8 mouse cellular contexts compared by ENCODE assay signal in the genomic region with DNA sequence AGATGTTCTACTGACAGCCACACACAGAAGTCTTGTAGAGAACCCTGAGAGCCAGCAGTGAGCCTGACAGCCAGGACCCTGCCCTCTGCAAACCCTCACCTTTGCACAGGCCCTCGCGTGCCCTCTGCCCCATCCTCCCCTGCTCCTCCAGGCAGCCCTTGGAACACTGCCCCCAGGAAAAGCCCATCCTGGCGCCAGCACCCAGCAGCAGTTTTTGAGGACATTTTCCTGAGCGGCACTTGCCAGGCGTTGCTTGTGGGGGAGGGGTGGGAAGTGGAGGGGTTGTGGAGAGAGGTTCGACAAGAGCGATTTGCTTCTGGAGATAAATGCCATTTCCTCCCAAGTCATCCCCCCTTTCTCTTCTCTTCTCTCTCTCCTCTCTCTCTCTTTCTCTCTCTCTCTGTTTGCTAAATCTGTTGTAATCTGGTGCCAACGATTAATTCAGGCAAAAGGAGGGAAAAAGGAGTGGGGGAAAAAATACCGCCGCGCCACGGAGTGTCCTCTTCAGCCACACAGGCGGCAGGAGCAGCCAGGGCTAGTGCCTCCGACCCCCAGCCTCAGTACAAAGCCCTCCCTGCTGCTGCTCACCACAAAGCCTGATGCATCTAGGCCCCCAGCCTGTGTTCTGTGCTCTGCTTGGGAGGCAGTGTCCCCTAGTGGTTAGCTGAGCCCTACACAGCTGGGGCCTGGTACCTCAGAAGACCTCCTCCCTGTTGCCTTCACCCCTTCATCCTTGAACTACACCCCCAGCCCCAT. TPM values are rescaled to one million over a fixed set of nuclear protein-coding genes. Genes with fewer than 3 reads are reported as not detected.
DNase-seq lines count a peak whose midpoint lies in the region; ATAC-seq and TF ChIP-seq lines count a peak whose summit lies in the region.

No protein-coding gene starts in this region.

- 6% methylated on average over 14 of the region's 14 CpGs for WGBS in embryonic facial prominence, embryonic 13.5 days
- WGBS in kidney, adult 2 months = 18% methylated on average over 14 of the region's 14 CpGs
- 12% methylated on average over 13 of the region's 14 CpGs for WGBS in stomach, embryonic 15.5 days

- no peak for TF ChIP-seq POLR2A in kidney, adult 2 months (IDR thresholded peaks at IDR 0.05; ENCODE audit: low read depth, low read length)

- H3K36me3 ChIP-seq in E14TG2a.4 (ENCODE audit: insufficient read depth, low read length) = no peaks in the 10 kb centered on the region
- no peaks in the 10 kb centered on the region for H3K36me3 ChIP-seq in embryonic facial prominence, embryonic 13.5 days
- H3K36me3 ChIP-seq in kidney, adult 2 months (ENCODE audit: control insufficient read depth, insufficient read depth, low read length) = no peaks in the 10 kb centered on the region
- H3K36me3 ChIP-seq in stomach, embryonic 15.5 days = no peaks in the 10 kb centered on the region

- DNase-seq in gastrocnemius, postnatal 10 days = peak; percentile 41
- DNase-seq in gastrocnemius, adult 8-10 months (ENCODE audit: low spot score in 2 of 2) = no peak
- DNase-seq in kidney, adult 2 months = peak; percentile 85
- DNase-seq in lung, postnatal 10 days = peak; percentile 53

- H3K4me3 ChIP-seq in E14TG2a.4 (replicated peaks; ENCODE audit: low read length) = 0 out of 2 replicates have a peak overlapping the region, but pooled peaks have one; percentile 7
- no peak overlapping the region for H3K4me3 ChIP-seq in embryonic facial prominence, embryonic 13.5 days
- no peak overlapping the region for H3K4me3 ChIP-seq in kidney, adult 2 months (ENCODE audit: insufficient read depth, low read depth, low read length)
- H3K4me3 ChIP-seq in stomach, embryonic 15.5 days (replicated peaks) = no peak overlapping the region

- H3K9ac ChIP-seq in embryonic facial prominence, embryonic 13.5 days = peak overlapping the region; percentile 54
- H3K9ac ChIP-seq in stomach, embryonic 15.5 days = no peak overlapping the region

- H3K27me3 ChIP-seq in E14TG2a.4 (ENCODE audit: insufficient read depth, low read length) = peaks cover 89% of the 10 kb centered on the region
- peaks cover 51% of the 10 kb centered on the region for H3K27me3 ChIP-seq in embryonic facial prominence, embryonic 13.5 days
- no peaks in the 10 kb centered on the region for H3K27me3 ChIP-seq in kidney, adult 2 months (replicated peaks; ENCODE audit: control insufficient read depth, insufficient read depth, low read length)
- peaks cover 13% of the 10 kb centered on the region; the same call in 1 of the 2 replicates for H3K27me3 ChIP-seq in stomach, embryonic 15.5 days (replicated peaks)

- H3K4me2 ChIP-seq in embryonic facial prominence, embryonic 13.5 days = peak overlapping the region; percentile 45
- H3K4me2 ChIP-seq in stomach, embryonic 15.5 days = peak overlapping the region; percentile 22; the same call in 1 of the 2 replicates

- H3K9me3 ChIP-seq in E14TG2a.4 (ENCODE audit: low read length) = no peaks in the 10 kb centered on the region
- no peaks in the 10 kb centered on the region for H3K9me3 ChIP-seq in embryonic facial prominence, embryonic 13.5 days
- H3K9me3 ChIP-seq in stomach, embryonic 15.5 days = no peaks in the 10 kb centered on the region

- H3K27ac ChIP-seq in embryonic facial prominence, embryonic 13.5 days = no peak overlapping the region
- H3K27ac ChIP-seq in kidney, adult 2 months (ENCODE audit: insufficient read depth, low read depth, low read length) = peak overlapping the region; percentile 47
- peak overlapping the region; percentile 2; the same call in 1 of the 2 replicates for H3K27ac ChIP-seq in stomach, embryonic 15.5 days

- H3K4me1 ChIP-seq in E14TG2a.4 (replicated peaks; ENCODE audit: low read depth, low read length) = peaks cover 56% of the 10 kb centered on the region
- H3K4me1 ChIP-seq in embryonic facial prominence, embryonic 13.5 days = peaks cover 57% of the 10 kb centered on the region
- H3K4me1 ChIP-seq in kidney, adult 2 months (ENCODE audit: control insufficient read depth, insufficient read depth, low read length) = peaks cover 24% of the 10 kb centered on the region
- peaks cover 37% of the 10 kb centered on the region for H3K4me1 ChIP-seq in stomach, embryonic 15.5 days

- ATAC-seq in embryonic facial prominence, embryonic 13.5 days (ENCODE audit: insufficient number of reproducible peaks, insufficient read depth, low FRiP score, low TSS enrichment, low read depth) = no peak
- ATAC-seq in stomach, embryonic 15.5 days (ENCODE audit: insufficient read depth, low FRiP score, low read depth) = no peak; the same call in 1 of the 2 replicates
- no peak for ATAC-seq in monocyte, adult 5-6 weeks (replicated peaks; ENCODE audit: insufficient number of reproducible peaks, low FRiP score, low TSS enrichment, poor library complexity, severe bottlenecking)

- peak; percentile 47 for TF ChIP-seq CTCF in E14TG2a.4 (conservative IDR thresholded peaks at IDR 0.05; ENCODE audit: low read length)
- TF ChIP-seq CTCF in kidney, adult 2 months (conservative IDR thresholded peaks at IDR 0.05; ENCODE audit: insufficient read depth, insufficient read length, low read depth, low read length) = peak; percentile 78

RNA-seq across cellular contexts. Expression of a gene that starts 45.8 kb away (rescaled TPM):
- 10 to 100 TPM; 63.2 to 67.3 TPM for total RNA-seq in gastrocnemius, postnatal 10 days (2021)
- total RNA-seq in gastrocnemius, adult 8-10 months (2022) = 10 to 100 TPM; 39.9 to 54.3 (median 43.5) TPM
- polyA plus RNA-seq in embryonic facial prominence, embryonic 13.5 days (2015; fragmentation: Nextera tagmentation; extraction: Ambion mirVana) = 205 and 228 TPM in 2 replicates
- polyA plus RNA-seq in kidney, adult 2 months (2012; rRNA removed) = 122 and 126 TPM in 2 replicates
- 163 and 169 TPM in 2 replicates for polyA plus RNA-seq in stomach, embryonic 15.5 days (2015; fragmentation: Nextera tagmentation; extraction: Ambion mirVana)
- total RNA-seq in monocyte, adult 5-6 weeks (2017) = 71.4 to 75.8 TPM (median 73.8 TPM) in 3 replicates

RNA-seq across cellular contexts. Expression of a gene that starts 54.8 kb away (rescaled TPM):
- under 1 TPM; 0.61 to 0.99 TPM for total RNA-seq in gastrocnemius, postnatal 10 days (2021)
- total RNA-seq in gastrocnemius, adult 8-10 months (2022) = 1 to 10 TPM in 3 of 4 experiments, under 1 TPM in 1; 0.83 to 2.9 (median 1.7) TPM
- polyA plus RNA-seq in embryonic facial prominence, embryonic 13.5 days (2015; fragmentation: Nextera tagmentation; extraction: Ambion mirVana) = 13.0 and 13.6 TPM in 2 replicates
- 23.1 and 25.1 TPM in 2 replicates for polyA plus RNA-seq in kidney, adult 2 months (2012; rRNA removed)
- 3.5 and 4.2 TPM in 2 replicates for polyA plus RNA-seq in stomach, embryonic 15.5 days (2015; fragmentation: Nextera tagmentation; extraction: Ambion mirVana)
- total RNA-seq in monocyte, adult 5-6 weeks (2017) = 0.10 TPM in 1 of 3 replicates, not detected in the others

RNA-seq across cellular contexts. Expression of a gene that starts 57.1 kb away (rescaled TPM):
- total RNA-seq in gastrocnemius, postnatal 10 days (2021) = 100 to 1,000 TPM; 275 to 315 TPM
- total RNA-seq in gastrocnemius, adult 8-10 months (2022) = 100 to 1,000 TPM in 1 of 4 experiments, 10 to 100 TPM in 3; 68.4 to 103 (median 82.9) TPM
- 789 and 891 TPM in 2 replicates for polyA plus RNA-seq in embryonic facial prominence, embryonic 13.5 days (2015; fragmentation: Nextera tagmentation; extraction: Ambion mirVana)
- polyA plus RNA-seq in kidney, adult 2 months (2012; rRNA removed) = 3,607 and 3,750 TPM in 2 replicates
- 988 and 1,377 TPM in 2 replicates for polyA plus RNA-seq in stomach, embryonic 15.5 days (2015; fragmentation: Nextera tagmentation; extraction: Ambion mirVana)
- total RNA-seq in monocyte, adult 5-6 weeks (2017) = 236 to 274 TPM (median 246 TPM) in 3 replicates

Comparison
In these comparisons a context has a peak if more than half of its experiments do, and no peak if none do; other contexts are left out.
1. DNase-seq: peak in gastrocnemius, postnatal 10 days (single experiment), kidney, adult 2 months (single experiment) and lung, postnatal 10 days (single experiment); none in gastrocnemius, adult 8-10 months (0 of 2).